Mouse (Mus musculus) embryo, embryonic 11 days (tissue): Measurements from ENCODE around the gene Pramef12.
"Not testable (repeated sequence)": the region's sequence is repeated elsewhere in the genome, so short reads cannot be mapped to it uniquely, and the experiment has no call there.

ENCODE experiments used
- DNase-seq: peaks from one replicate; pipeline ENCODE4 v3.0.0-alpha.2; 2015

Gene Pramef12

GRCm38 (mm10) chr4:144408290-144408689 is at the start of gene Pramef12:
Gene Pramef12 (minus strand): TSS chr4:144408464.
- DNase-seq = no peak

GRCm38 (mm10) chr4:144453217-144453616 is 45.0 kb upstream of the Pramef12 start, which contains the start of gene Gm9944:
Gene Gm9944 (minus strand): TSS chr4:144453317.
- no peak for DNase-seq

GRCm38 (mm10) chr4:144448546-144448945 is 40.3 kb upstream of the Pramef12 start:
- no peak for DNase-seq

- no peak for DNase-seq
Observed at GRCm38 (mm10) chr4:144441582-144441981, 33.3 kb upstream of the Pramef12 start.

- no peak for DNase-seq
Observed at GRCm38 (mm10) chr4:144441095-144441494, 32.8 kb upstream of the Pramef12 start.

GRCm38 (mm10) chr4:144438672-144439071 is 30.4 kb upstream of the Pramef12 start, which contains the start of gene 1700012P22Rik:
Gene 1700012P22Rik (minus strand): TSS chr4:144438772.
- no peak for DNase-seq

GRCm38 (mm10) chr4:144433216-144433615 is 25.0 kb upstream of the Pramef12 start:
- DNase-seq = no peak

GRCm38 (mm10) chr4:144430723-144431122 is 22.5 kb upstream of the Pramef12 start:
- no peak for DNase-seq

- DNase-seq = no peak
Observed at GRCm38 (mm10) chr4:144428868-144429267, 20.6 kb upstream of the Pramef12 start.

GRCm38 (mm10) chr4:144424590-144424989 is 16.3 kb upstream of the Pramef12 start:
- DNase-seq = no peak

- DNase-seq = no peak
Observed at GRCm38 (mm10) chr4:144420644-144421043, 12.4 kb upstream of the Pramef12 start.

GRCm38 (mm10) chr4:144406261-144406660 is 2.0 kb downstream of the Pramef12 start:
- no peak for DNase-seq

- peak; percentile 72 for DNase-seq
Observed at GRCm38 (mm10) chr4:144404456-144405086, 3.7 kb downstream of the Pramef12 start.

- no peak for DNase-seq
Observed at GRCm38 (mm10) chr4:144402712-144403111, 5.6 kb downstream of the Pramef12 start.

- DNase-seq = no peak
Observed at GRCm38 (mm10) chr4:144396316-144396715, 11.9 kb downstream of the Pramef12 start.

GRCm38 (mm10) chr4:144377911-144378310 is 30.4 kb downstream of the Pramef12 start, which contains the start of gene Pramef20:
Gene Pramef20 (minus strand): TSS chr4:144377933.
- no peak for DNase-seq

GRCm38 (mm10) chr4:144357642-144358041 is 50.6 kb downstream of the Pramef12 start, which contains the start of gene Gm13119:
Gene Gm13119 (plus strand): TSS chr4:144357942.
- DNase-seq = not testable (repeated sequence)
